Mouse (Mus musculus): ENCODE results near the gene 9930111J21Rik2.

DNA sequence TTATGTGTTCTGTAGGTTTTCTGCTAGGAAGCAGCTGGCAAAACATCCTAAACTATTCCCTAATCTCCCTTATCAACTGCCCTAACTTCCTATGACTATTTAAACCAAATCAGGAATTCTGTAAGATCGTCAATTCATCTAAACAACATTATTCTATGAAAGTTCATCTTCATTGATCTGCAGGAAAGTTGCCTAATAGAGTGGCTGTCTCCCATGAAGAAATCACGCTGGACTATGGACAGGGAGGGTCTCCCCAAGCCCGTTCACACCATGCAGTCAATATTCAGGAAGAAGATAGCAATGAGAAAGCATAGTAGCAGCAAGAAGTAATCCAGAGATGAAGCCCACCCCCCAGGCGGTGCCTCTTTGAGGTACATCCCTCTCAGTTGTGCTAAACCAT lies 40.1 kb upstream of the 9930111J21Rik2 start:
- no peak for TF ChIP-seq MAX (IDR thresholded peaks at IDR 0.05; ENCODE audit: low read depth)
- TF ChIP-seq POLR2A (IDR thresholded peaks at IDR 0.05; ENCODE audit: insufficient read length, low read depth), result no peak
- TF ChIP-seq TCF3 (IDR thresholded peaks at IDR 0.05; ENCODE audit: insufficient read length, low read depth), result no peak
- no peak for TF ChIP-seq USF1 (IDR thresholded peaks at IDR 0.05; ENCODE audit: low read depth)
- no peak for TF ChIP-seq E2F4 (IDR thresholded peaks at IDR 0.05; ENCODE audit: insufficient read depth)
- no peak for TF ChIP-seq POLR2AphosphoS2 (IDR thresholded peaks at IDR 0.05; ENCODE audit: insufficient read length, low read depth)
- no peak for TF ChIP-seq MYOG (IDR thresholded peaks at IDR 0.05; ENCODE audit: control insufficient read depth in 1 of 3, insufficient read depth in 1 of 3, insufficient read length in 2 of 3, low read depth in 2 of 3)
- TF ChIP-seq SRF (IDR thresholded peaks at IDR 0.05; ENCODE audit: control insufficient read depth, insufficient read length, low read depth), result no peak
- no peak for TF ChIP-seq TCF12 (IDR thresholded peaks at IDR 0.05; ENCODE audit: insufficient read depth, poor library complexity, severe bottlenecking)
